Mouse (Mus musculus) neutrophil, adult 5-6 weeks (primary cell): Measurements from ENCODE around the gene Gp5. TPM values are rescaled to one million over a fixed set of nuclear protein-coding genes. Genes with fewer than 3 reads are reported as not detected.

Experiments used
- ATAC-seq: fragments of 151-379, 151-347 bp; 2 replicates; pipeline ENCODE4 v1.8.0; 2017; ENCODE audit warnings: mild to moderate bottlenecking, moderate TSS enrichment; ENCODE audit not compliant: insufficient number of reproducible peaks, poor library complexity, low FRiP score, severe bottlenecking; ENCODE audit errors: extremely low read depth
- total RNA-seq: library from RNA; stranded (forward); fragments of 200-1000 nt; gene quantifications from 2 replicates; pipeline ENCODE4 v1.2.3, GENCODE M21; 2017

Gp5 gene
- total RNA-seq, 1 experiment from 2014 or later = 3.8 TPM

GRCm38 (mm10) chr16:30282844-30283495, 27.6 kb downstream of the Gp5 start, which contains the start of gene Lrrc15:
Lrrc15 (minus strand) TSS chr16:30283256.
- no peak for ATAC-seq

- no peak for ATAC-seq
Measured at GRCm38 (mm10) chr16:30280676-30281297, 29.8 kb downstream of the Gp5 start.

- no peak for ATAC-seq
Measured at GRCm38 (mm10) chr16:30278406-30278805, 32.2 kb downstream of the Gp5 start.

- ATAC-seq = no peak
Measured at GRCm38 (mm10) chr16:30275558-30276340, 34.8 kb downstream of the Gp5 start.

- no peak for ATAC-seq
Measured at GRCm38 (mm10) chr16:30273065-30273464, 37.5 kb downstream of the Gp5 start.

GRCm38 (mm10) chr16:30271941-30272595, 38.5 kb downstream of the Gp5 start:
- no peak for ATAC-seq

- ATAC-seq = no peak
Measured at GRCm38 (mm10) chr16:30271223-30271761, 39.3 kb downstream of the Gp5 start.

GRCm38 (mm10) chr16:30267359-30267758, 43.2 kb downstream of the Gp5 start, which contains the start of gene Cpn2:
Cpn2 (minus strand) TSS chr16:30267499.
- ATAC-seq = no peak

- no peak for ATAC-seq
Measured at GRCm38 (mm10) chr16:30266561-30266960, 44.0 kb downstream of the Gp5 start.

- no peak for ATAC-seq
Measured at GRCm38 (mm10) chr16:30265611-30266010, 45.0 kb downstream of the Gp5 start.

- no peak for ATAC-seq
Measured at GRCm38 (mm10) chr16:30263156-30263555, 47.4 kb downstream of the Gp5 start.

- ATAC-seq = 0 out of 2 replicates have a peak, but pooled peaks have one; percentile 35
Measured at GRCm38 (mm10) chr16:30262664-30263063, 47.9 kb downstream of the Gp5 start.

GRCm38 (mm10) chr16:30262157-30262556, 48.4 kb downstream of the Gp5 start:
- no peak for ATAC-seq

- ATAC-seq = no peak
Measured at GRCm38 (mm10) chr16:30261341-30261740, 49.2 kb downstream of the Gp5 start.

GRCm38 (mm10) chr16:30260012-30260635, 50.5 kb downstream of the Gp5 start:
- no peak for ATAC-seq

- no peak for ATAC-seq
Measured at GRCm38 (mm10) chr16:30259444-30259843, 51.1 kb downstream of the Gp5 start.

GRCm38 (mm10) chr16:30258441-30258840, 52.1 kb downstream of the Gp5 start:
- no peak for ATAC-seq

GRCm38 (mm10) chr16:30257718-30258117, 52.9 kb downstream of the Gp5 start:
- ATAC-seq = no peak
